Mouse (Mus musculus) myocyte (in vitro differentiated cells): ENCODE measurements around the gene Gmfg. TPM values are rescaled to one million over a fixed set of nuclear protein-coding genes. Genes with fewer than 3 reads are reported as not detected.

Experiments used
- H3K27me3 ChIP-seq: one replicate; pipeline ENCODE4 v1.6.1; 2011; ENCODE audit not compliant: control insufficient read depth, insufficient read depth, insufficient read length
- H3K36me3 ChIP-seq: one replicate; pipeline ENCODE4 v1.6.1; 2011; ENCODE audit not compliant: control insufficient read depth, insufficient read depth
- H3K4me2 ChIP-seq: one replicate; pipeline ENCODE4 v1.6.1; 2011; ENCODE audit warnings: low read depth, control low read depth
- H3K4me3 ChIP-seq: one replicate; pipeline ENCODE4 v1.5.1; 2011; ENCODE audit warnings: mild to moderate bottlenecking, control low read depth, moderate library complexity
- H3K79me2 ChIP-seq: one replicate; pipeline ENCODE4 v1.6.1; 2011; ENCODE audit not compliant: control insufficient read depth, insufficient read depth
- H3ac ChIP-seq: one replicate; pipeline ENCODE4 v1.6.1; 2011; ENCODE audit not compliant: control insufficient read depth, insufficient read length
- CEBPB ChIP-seq: IDR thresholded peaks from 2 replicates; pipeline ENCODE4 v1.6.1; 2011; ENCODE audit warnings: mild to moderate bottlenecking, moderate library complexity; ENCODE audit not compliant: poor library complexity, insufficient read depth, severe bottlenecking
- E2F4 ChIP-seq: IDR thresholded peaks from one replicate; pipeline ENCODE4 v1.6.1; 2011; ENCODE audit warnings: mild to moderate bottlenecking, control low read depth, moderate library complexity; ENCODE audit not compliant: insufficient read depth
- MAX ChIP-seq: IDR thresholded peaks from one replicate; pipeline ENCODE4 v1.6.1; 2011; ENCODE audit warnings: low read depth, mild to moderate bottlenecking, control low read depth
- MYOD1 ChIP-seq, 3 experiments: IDR thresholded peaks; one replicate each; pipeline ENCODE4 v1.6.1; 2011; ENCODE audit warnings: control low read depth in 2 of 3, low read depth in 2 of 3, mild to moderate bottlenecking in 2 of 3, moderate library complexity in 1 of 3; ENCODE audit not compliant: insufficient read length in 2 of 3, control insufficient read depth in 1 of 3
- MYOG ChIP-seq, 3 experiments: IDR thresholded peaks; one replicate each; pipeline ENCODE4 v1.6.1; 2011; ENCODE audit warnings: control low read depth in 2 of 3, low read depth in 2 of 3, mild to moderate bottlenecking in 2 of 3; ENCODE audit not compliant: insufficient read length in 2 of 3, control insufficient read depth in 1 of 3, insufficient read depth in 1 of 3
- POLR2A ChIP-seq: IDR thresholded peaks from one replicate; pipeline ENCODE4 v1.6.1; 2011; ENCODE audit warnings: low read depth, mild to moderate bottlenecking, control low read depth, moderate library complexity; ENCODE audit not compliant: insufficient read length
- POLR2AphosphoS2 ChIP-seq: IDR thresholded peaks from one replicate; pipeline ENCODE4 v1.6.1; 2011; ENCODE audit warnings: low read depth, control low read depth; ENCODE audit not compliant: insufficient read length
- REST ChIP-seq: IDR thresholded peaks from one replicate; pipeline ENCODE4 v1.6.1; 2011; ENCODE audit warnings: mild to moderate bottlenecking, control low read depth, moderate library complexity; ENCODE audit not compliant: insufficient read depth, insufficient read length
- SRF ChIP-seq: IDR thresholded peaks from one replicate; pipeline ENCODE4 v1.6.1; 2011; ENCODE audit warnings: low read depth; ENCODE audit not compliant: control insufficient read depth, insufficient read length
- TCF12 ChIP-seq: IDR thresholded peaks from one replicate; pipeline ENCODE4 v1.6.1; 2011; ENCODE audit warnings: mild to moderate bottlenecking, control low read depth; ENCODE audit not compliant: poor library complexity, insufficient read depth, severe bottlenecking
- TCF3 ChIP-seq: IDR thresholded peaks from one replicate; pipeline ENCODE4 v1.6.1; 2011; ENCODE audit warnings: low read depth, control low read depth; ENCODE audit not compliant: insufficient read length
- USF1 ChIP-seq: IDR thresholded peaks from one replicate; pipeline ENCODE4 v1.6.1; 2011; ENCODE audit warnings: low read depth, mild to moderate bottlenecking, control low read depth, moderate library complexity
- polyA plus RNA-seq: library from polyadenylated mRNA; unstranded; fragments of >200 nt; fragmentation: generic; extraction: Trizol; gene quantifications from one replicate; pipeline ENCODE4 v1.2.1, GENCODE M21; 2012; ENCODE audit warnings: missing spikeins

The Gmfg gene
- polyA plus RNA-seq, 1 experiment, result not detected

DNA sequence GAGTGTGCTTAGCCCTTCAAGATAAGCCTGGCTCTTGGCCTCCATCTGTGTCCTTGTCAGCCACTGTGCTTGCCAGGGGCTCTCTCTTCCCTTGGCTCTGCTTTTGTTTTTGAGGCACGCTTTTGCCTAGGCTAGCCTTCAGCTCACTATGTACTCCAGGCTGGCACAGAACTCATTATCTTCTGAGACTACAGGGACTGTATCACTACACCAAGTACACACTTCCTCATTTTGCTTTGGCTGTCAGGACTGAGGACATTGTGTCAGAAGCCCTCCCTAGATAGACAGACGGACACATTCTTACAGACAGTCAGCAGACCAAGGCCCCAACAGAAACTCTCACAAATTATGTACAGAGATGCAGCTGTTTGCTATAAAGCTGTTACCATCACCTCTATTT is 25.5 kb downstream of the Gmfg start:
- Histone ChIP-seq H3K4me3 (no peak overlapping the region), H3K79me2 (no peaks in the 10 kb centered on the region), H3K36me3 (no peaks in the 10 kb centered on the region), H3K27me3 (peaks cover 34% of the 10 kb centered on the region), H3ac (no peak overlapping the region), H3K4me2 (no peak overlapping the region)
- TF ChIP-seq SRF (no peak), CEBPB (no peak), REST (no peak), E2F4 (no peak), TCF12 (no peak), MAX (no peak), TCF3 (no peak), MYOD1 (IDR thresholded peaks at IDR 0.05; ENCODE audit: control insufficient read depth in 1 of 3, insufficient read length in 2 of 3, low read depth in 2 of 3) (no peak), USF1 (no peak), POLR2A (no peak), MYOG (IDR thresholded peaks at IDR 0.05; ENCODE audit: control insufficient read depth in 1 of 3, insufficient read depth in 1 of 3, insufficient read length in 2 of 3, low read depth in 2 of 3) (no peak), POLR2AphosphoS2 (no peak)

DNA sequence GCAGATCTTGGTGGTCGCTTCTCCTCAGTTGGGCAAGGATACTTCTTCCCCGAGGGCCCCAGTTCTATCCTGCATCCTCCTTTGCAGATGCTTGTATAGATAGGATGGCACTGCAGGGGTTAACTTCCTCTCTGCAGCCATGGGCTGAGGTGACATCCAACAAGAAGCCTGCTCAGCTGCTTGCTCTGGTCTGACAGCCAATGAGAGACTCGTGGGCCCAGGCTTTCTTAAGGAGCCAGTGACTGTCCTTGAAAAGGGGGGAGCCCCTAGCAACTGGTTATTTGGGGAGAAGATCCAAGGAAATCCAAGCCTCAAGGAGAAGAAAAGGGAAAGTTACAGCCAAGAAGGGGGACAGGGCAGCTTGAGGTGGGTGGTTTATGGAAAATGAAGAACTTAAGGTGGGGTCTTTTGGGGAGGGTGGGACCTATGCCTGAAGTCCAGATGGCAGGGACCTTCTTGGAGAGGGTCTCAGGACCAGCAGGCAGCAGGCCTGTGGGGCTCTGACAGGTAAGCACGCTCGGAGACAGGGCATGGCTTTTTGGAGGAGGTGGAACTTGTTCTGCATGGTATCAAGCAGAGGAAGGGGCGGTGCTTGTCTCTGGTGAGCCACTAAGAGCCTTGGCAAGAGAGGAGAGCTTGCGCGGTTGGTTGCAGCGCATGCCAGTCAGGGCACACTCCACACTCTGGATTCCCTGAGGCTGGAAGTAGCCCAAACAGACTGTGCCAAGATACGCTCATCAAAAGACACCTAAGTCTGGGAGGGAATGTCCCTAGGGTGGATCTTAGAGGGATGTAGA is 27.4 kb downstream of the Gmfg start:
- TF ChIP-seq SRF, result no peak
- TF ChIP-seq POLR2A, result no peak
- H3K4me2 ChIP-seq, result no peak overlapping the region
- H3K27me3 ChIP-seq, result peaks cover 46% of the 10 kb centered on the region
- H3K4me3 ChIP-seq, result no peak overlapping the region
- no peak overlapping the region for H3ac ChIP-seq
- H3K36me3 ChIP-seq, result no peaks in the 10 kb centered on the region
- no peaks in the 10 kb centered on the region for H3K79me2 ChIP-seq

DNA sequence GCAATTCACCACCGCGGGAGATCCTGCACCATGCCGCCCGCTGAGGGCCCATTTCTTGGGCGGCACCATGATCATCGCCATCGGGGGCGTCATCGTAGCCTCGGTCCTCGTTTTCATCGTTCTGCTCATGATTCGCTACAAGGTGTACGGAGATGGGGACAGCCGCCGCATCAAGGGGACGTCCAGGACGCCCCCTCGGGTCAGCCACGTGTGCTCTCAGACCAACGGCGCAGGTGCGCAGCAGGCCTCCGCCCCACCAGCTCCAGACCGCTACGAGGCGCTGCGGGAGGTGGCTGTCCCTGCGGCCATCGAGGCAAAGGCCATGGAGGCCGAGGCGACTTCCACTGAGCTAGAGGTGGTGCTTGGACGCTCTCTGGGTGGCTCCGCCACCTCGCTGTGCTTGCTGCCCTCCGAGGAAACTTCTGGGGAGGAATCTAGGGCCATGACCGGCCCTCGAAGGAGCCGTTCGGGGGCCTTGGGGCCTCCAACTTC is 29.5 kb downstream of the Gmfg start:
- Histone ChIP-seq H3K27me3 (peaks cover 60% of the 10 kb centered on the region), H3K79me2 (no peaks in the 10 kb centered on the region), H3ac (no peak overlapping the region), H3K4me2 (no peak overlapping the region), H3K4me3 (no peak overlapping the region), H3K36me3 (no peaks in the 10 kb centered on the region)
- TF ChIP-seq SRF, result no peak
- no peak for TF ChIP-seq USF1
- TF ChIP-seq TCF3, result no peak
- TF ChIP-seq REST, result no peak
- TF ChIP-seq POLR2A, result no peak
- no peak for TF ChIP-seq MYOD1 (IDR thresholded peaks at IDR 0.05; ENCODE audit: control insufficient read depth in 1 of 3, insufficient read length in 2 of 3, low read depth in 2 of 3)
- TF ChIP-seq MAX, result no peak
- no peak for TF ChIP-seq POLR2AphosphoS2
- no peak for TF ChIP-seq MYOG (IDR thresholded peaks at IDR 0.05; ENCODE audit: control insufficient read depth in 1 of 3, insufficient read depth in 1 of 3, insufficient read length in 2 of 3, low read depth in 2 of 3)
- TF ChIP-seq TCF12, result no peak
- no peak for TF ChIP-seq CEBPB

DNA sequence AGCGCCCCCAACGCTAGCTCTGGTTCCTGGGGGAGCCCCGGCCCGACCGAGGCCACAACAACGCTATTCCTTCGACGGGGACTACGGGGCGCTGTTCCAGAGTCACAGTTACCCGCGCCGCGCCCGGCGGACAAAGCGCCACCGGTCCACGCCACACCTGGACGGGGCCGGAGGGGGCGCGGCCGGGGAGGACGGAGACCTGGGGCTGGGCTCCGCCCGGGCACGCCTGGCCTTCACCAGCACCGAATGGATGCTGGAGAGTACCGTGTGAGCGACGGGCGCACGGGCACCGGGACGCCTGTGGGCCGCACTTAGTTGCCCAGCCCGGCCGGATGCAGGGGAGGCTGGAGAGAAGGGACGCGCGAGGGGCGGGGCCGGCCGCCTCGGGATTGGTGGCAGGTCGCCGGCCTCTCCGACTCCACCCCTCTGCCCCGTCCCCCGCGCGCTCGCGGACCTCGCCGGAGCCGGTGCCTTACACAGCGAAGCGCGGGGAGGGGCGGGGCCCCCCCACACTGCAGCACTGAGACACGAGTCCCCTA is 30.0 kb downstream of the Gmfg start:
- Histone ChIP-seq H3K4me2 (no peak overlapping the region), H3K27me3 (peaks cover 58% of the 10 kb centered on the region), H3ac (no peak overlapping the region), H3K36me3 (no peaks in the 10 kb centered on the region), H3K79me2 (no peaks in the 10 kb centered on the region), H3K4me3 (no peak overlapping the region)
- TF ChIP-seq REST, result no peak
- no peak for TF ChIP-seq SRF
- TF ChIP-seq MYOD1 (IDR thresholded peaks at IDR 0.05; ENCODE audit: control insufficient read depth in 1 of 3, insufficient read length in 2 of 3, low read depth in 2 of 3), result no peak

DNA sequence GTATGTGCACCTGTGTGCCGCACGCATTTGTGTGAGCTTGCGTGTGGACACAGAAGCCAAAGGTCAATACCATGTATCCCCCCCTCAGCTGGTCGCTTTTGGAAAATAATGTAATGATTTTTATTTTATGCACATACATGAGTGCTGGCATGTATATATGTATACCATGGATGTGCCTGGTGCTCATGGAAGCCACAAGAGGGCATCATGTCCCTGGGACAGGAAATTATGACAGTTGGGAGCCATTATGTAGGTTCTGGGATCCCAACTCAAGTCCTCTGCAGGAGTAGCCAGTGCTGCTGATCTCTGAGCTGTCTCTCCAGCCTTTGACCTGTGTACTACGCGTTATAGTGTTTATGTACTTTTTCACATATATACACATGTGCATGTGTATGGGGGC is 38.9 kb downstream of the Gmfg start:
- TF ChIP-seq TCF12, result no peak
- no peak for TF ChIP-seq MYOG (IDR thresholded peaks at IDR 0.05; ENCODE audit: control insufficient read depth in 1 of 3, insufficient read depth in 1 of 3, insufficient read length in 2 of 3, low read depth in 2 of 3)
- no peak for TF ChIP-seq TCF3
- TF ChIP-seq MYOD1 (IDR thresholded peaks at IDR 0.05; ENCODE audit: control insufficient read depth in 1 of 3, insufficient read length in 2 of 3, low read depth in 2 of 3), result no peak
- TF ChIP-seq REST, result no peak
- TF ChIP-seq POLR2AphosphoS2, result no peak
- no peak for TF ChIP-seq CEBPB
- no peak for TF ChIP-seq MAX
- no peak for TF ChIP-seq E2F4
- H3K4me3 ChIP-seq, result no peak overlapping the region
- no peaks in the 10 kb centered on the region for H3K79me2 ChIP-seq
- H3K36me3 ChIP-seq, result no peaks in the 10 kb centered on the region
- no peak overlapping the region for H3K4me2 ChIP-seq
- no peak overlapping the region for H3ac ChIP-seq
- H3K27me3 ChIP-seq, result peaks cover 31% of the 10 kb centered on the region
